Mouse (Mus musculus) hindbrain, embryonic 15.5 days (tissue): Measurements from ENCODE around the gene Ptpre. TPM values are rescaled to one million over a fixed set of nuclear protein-coding genes. Genes with fewer than 3 reads are reported as not detected.
A peak's percentile ranks its signal among the peaks of the same experiment; 100 is the strongest.

Experiments used
- ATAC-seq: fragments of 200-750 bp; cut with Nextera tagmentation; 2 replicates; pipeline ENCODE4 v1.8.0; 2017; ENCODE audit warnings: low read depth, moderate number of reproducible peaks, moderate TSS enrichment; ENCODE audit not compliant: low FRiP score
- H3K27ac ChIP-seq: fragments of 300-500 bp; sonication (generic); replicated peaks from 2 replicates; pipeline ENCODE4 v1.5.1; 2015; ENCODE audit warnings: mild to moderate bottlenecking, inconsistent platforms
- H3K27me3 ChIP-seq: fragments of 300-500 bp; sonication (generic); 2 replicates; pipeline ENCODE4 v1.6.1; 2015; ENCODE audit warnings: control low read depth, inconsistent platforms
- H3K36me3 ChIP-seq: fragments of 300-500 bp; sonication (generic); 2 replicates; pipeline ENCODE4 v1.6.1; 2015; ENCODE audit warnings: control low read depth, inconsistent platforms
- H3K4me1 ChIP-seq: fragments of 300-500 bp; sonication (generic); replicated peaks from 2 replicates; pipeline ENCODE4 v1.6.1; 2015; ENCODE audit warnings: control low read depth, inconsistent platforms
- H3K4me2 ChIP-seq: fragments of 300-500 bp; sonication (generic); 2 replicates; pipeline ENCODE4 v1.6.1; 2015; ENCODE audit warnings: moderate library complexity, mild to moderate bottlenecking, inconsistent platforms
- H3K4me3 ChIP-seq: fragments of 300-500 bp; sonication (generic); 2 replicates; pipeline ENCODE4 v1.5.1; 2015; ENCODE audit warnings: mild to moderate bottlenecking, inconsistent platforms
- H3K9ac ChIP-seq: fragments of 300-500 bp; sonication (generic); 2 replicates; pipeline ENCODE4 v1.6.1; 2015; ENCODE audit warnings: inconsistent platforms
- H3K9me3 ChIP-seq: fragments of 300-500 bp; sonication (generic); 2 replicates; pipeline ENCODE4 v1.6.1; 2016; ENCODE audit warnings: control low read depth, inconsistent platforms
- WGBS: fragments of 180-500 bp; shearing (Covaris S2); methylation state at CpG from one replicate; pipeline ENCODE4 v1.1.7; 2015; 5-methylcytosine and 5-hydroxymethylcytosine counted together
- polyA plus RNA-seq: library from polyadenylated mRNA; unstranded; fragments of >200 nt; fragmentation: Nextera tagmentation; extraction: Ambion mirVana; gene quantifications from 2 replicates; pipeline ENCODE4 v1.2.1, GENCODE M21; 2015

Gene Ptpre
- polyA plus RNA-seq, 1 experiment from 2014 or later, result 8.4 TPM

- H3K27me3 ChIP-seq, result peaks cover 5% of the 10 kb centered on the region; the same call in 1 of the 2 replicates
- H3K9me3 ChIP-seq, result no peaks in the 10 kb centered on the region
- H3K4me1 ChIP-seq, result peaks cover 12% of the 10 kb centered on the region
- peak overlapping the region; percentile 84 for H3K27ac ChIP-seq
- no peaks in the 10 kb centered on the region for H3K36me3 ChIP-seq
- H3K4me3 ChIP-seq, result peak overlapping the region; percentile 63
- peak overlapping the region; percentile 65 for H3K9ac ChIP-seq
- 1% methylated on average over 68 of the region's 71 CpGs for WGBS
- peak; percentile 65 for ATAC-seq
- H3K4me2 ChIP-seq, result peak overlapping the region; percentile 81
These were observed 864 bp downstream of the Ptpre start for GRCm38 (mm10) chr7:135537948-135538741.

GRCm38 (mm10) chr7:135539429-135539828 lies 2.1 kb downstream of the Ptpre start:
- H3K4me3 ChIP-seq, result peak overlapping the region; percentile 63; the same call in 1 of the 2 replicates
- no peaks in the 10 kb centered on the region for H3K36me3 ChIP-seq
- ATAC-seq, result no peak
- H3K9ac ChIP-seq, result no peak overlapping the region
- H3K27me3 ChIP-seq, result peaks cover 5% of the 10 kb centered on the region; the same call in 1 of the 2 replicates
- H3K4me2 ChIP-seq, result peak overlapping the region; percentile 81
- no peaks in the 10 kb centered on the region for H3K9me3 ChIP-seq
- peaks cover 13% of the 10 kb centered on the region for H3K4me1 ChIP-seq
- 86% methylated on average over 2 of the region's 2 CpGs for WGBS
- no peak overlapping the region for H3K27ac ChIP-seq

- no peak for ATAC-seq
- Histone ChIP-seq H3K4me3 (no peak overlapping the region), H3K4me2 (no peak overlapping the region), H3K36me3 (no peaks in the 10 kb centered on the region), H3K9ac (no peak overlapping the region), H3K27ac (no peak overlapping the region), H3K4me1 (peaks cover 13% of the 10 kb centered on the region), H3K27me3 (peaks cover 5% of the 10 kb centered on the region; the same call in 1 of the 2 replicates), H3K9me3 (no peaks in the 10 kb centered on the region)
- 72% methylated on average over 3 of the region's 3 CpGs for WGBS
These were observed 5.0 kb downstream of the Ptpre start for GRCm38 (mm10) chr7:135542235-135542634.

DNA sequence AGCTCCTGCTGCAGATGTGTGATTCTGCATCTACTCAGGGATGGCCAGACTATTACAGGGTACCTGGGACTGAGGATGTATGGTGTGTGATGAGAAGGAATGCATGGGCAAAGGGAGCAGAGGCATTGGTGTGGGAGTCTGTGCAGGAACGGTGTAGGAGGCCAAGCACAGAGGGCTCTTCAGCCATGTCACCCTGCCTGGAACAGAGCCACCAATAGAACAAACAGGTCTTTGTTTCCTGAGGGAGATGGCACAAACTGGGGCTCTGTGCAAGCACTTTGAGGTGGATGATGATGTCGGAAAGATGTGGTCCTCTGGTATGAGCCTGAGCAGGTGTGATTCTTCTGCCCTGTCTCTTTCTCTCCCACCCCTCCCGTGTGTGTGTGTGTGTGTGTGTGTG lies 5.8 kb downstream of the Ptpre start:
- no peak overlapping the region for H3K9ac ChIP-seq
- H3K4me1 ChIP-seq, result peaks cover 13% of the 10 kb centered on the region
- no peak overlapping the region for H3K27ac ChIP-seq
- no peaks in the 10 kb centered on the region for H3K36me3 ChIP-seq
- WGBS, result 69% methylated on average over 3 of the region's 3 CpGs
- no peak overlapping the region for H3K4me2 ChIP-seq
- ATAC-seq, result peak; percentile 37; the same call in 1 of the 2 replicates
- H3K9me3 ChIP-seq, result no peaks in the 10 kb centered on the region
- no peak overlapping the region for H3K4me3 ChIP-seq
- peaks cover 5% of the 10 kb centered on the region; the same call in 1 of the 2 replicates for H3K27me3 ChIP-seq

GRCm38 (mm10) chr7:135544321-135544720 lies 7.0 kb downstream of the Ptpre start:
- H3K36me3 ChIP-seq, result no peaks in the 10 kb centered on the region
- no peak overlapping the region for H3K27ac ChIP-seq
- peaks cover 5% of the 10 kb centered on the region; the same call in 1 of the 2 replicates for H3K27me3 ChIP-seq
- WGBS, result 92% methylated on average over 6 of the region's 6 CpGs
- no peak for ATAC-seq
- no peaks in the 10 kb centered on the region for H3K9me3 ChIP-seq
- H3K4me1 ChIP-seq, result peaks cover 13% of the 10 kb centered on the region
- no peak overlapping the region for H3K4me2 ChIP-seq
- H3K9ac ChIP-seq, result no peak overlapping the region
- H3K4me3 ChIP-seq, result no peak overlapping the region

DNA sequence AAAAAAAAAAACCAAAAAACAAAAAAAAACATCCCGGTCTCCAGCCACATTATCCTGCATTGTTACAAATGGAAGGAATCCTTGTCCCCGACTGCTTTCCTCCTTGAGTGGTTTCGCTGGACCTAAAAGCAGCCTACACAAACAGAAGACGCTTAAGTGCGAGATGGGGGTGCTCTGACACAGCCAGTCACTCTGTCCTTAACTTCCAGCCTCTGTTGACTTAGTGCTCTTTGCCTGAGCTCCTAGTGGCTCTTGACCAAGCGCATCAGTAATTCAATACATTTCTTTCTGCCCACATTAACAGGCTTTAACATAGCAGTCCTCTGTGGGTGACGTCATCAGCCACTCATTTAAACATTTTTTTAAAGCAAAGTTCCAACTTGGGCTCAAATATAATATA lies 8.7 kb downstream of the Ptpre start:
- 80% methylated on average over 7 of the region's 7 CpGs for WGBS
- H3K4me3 ChIP-seq, result no peak overlapping the region
- H3K9ac ChIP-seq, result no peak overlapping the region

GRCm38 (mm10) chr7:135546530-135546929 lies 9.2 kb downstream of the Ptpre start:
- Histone ChIP-seq H3K4me2 (no peak overlapping the region), H3K27me3 (no peaks in the 10 kb centered on the region), H3K36me3 (no peaks in the 10 kb centered on the region), H3K4me3 (no peak overlapping the region), H3K9ac (no peak overlapping the region), H3K4me1 (peaks cover 18% of the 10 kb centered on the region), H3K9me3 (no peaks in the 10 kb centered on the region), H3K27ac (no peak overlapping the region)
- 55% methylated on average over 5 of the region's 5 CpGs for WGBS
- ATAC-seq, result no peak

More for the DNA sequence above, 8.7 kb downstream of the Ptpre start:
- H3K4me2 ChIP-seq, result no peak overlapping the region
- no peaks in the 10 kb centered on the region for H3K27me3 ChIP-seq
- H3K9me3 ChIP-seq, result no peaks in the 10 kb centered on the region
- no peaks in the 10 kb centered on the region for H3K36me3 ChIP-seq
- H3K4me1 ChIP-seq, result peaks cover 18% of the 10 kb centered on the region
- H3K27ac ChIP-seq, result no peak overlapping the region
- ATAC-seq, result no peak

GRCm38 (mm10) chr7:135548434-135548833 lies 11.2 kb downstream of the Ptpre start:
- ATAC-seq, result no peak
- no peak overlapping the region for H3K4me2 ChIP-seq
- no peaks in the 10 kb centered on the region for H3K27me3 ChIP-seq
- no peaks in the 10 kb centered on the region for H3K9me3 ChIP-seq
- no peak overlapping the region for H3K4me3 ChIP-seq
- WGBS, result 32% methylated on average over 6 of the region's 6 CpGs
- no peak overlapping the region for H3K27ac ChIP-seq
- no peaks in the 10 kb centered on the region for H3K36me3 ChIP-seq
- H3K9ac ChIP-seq, result no peak overlapping the region
- H3K4me1 ChIP-seq, result peaks cover 14% of the 10 kb centered on the region

GRCm38 (mm10) chr7:135551547-135551946 lies 14.3 kb downstream of the Ptpre start:
- ATAC-seq, result no peak
- Histone ChIP-seq H3K4me3 (no peak overlapping the region), H3K27me3 (no peaks in the 10 kb centered on the region), H3K36me3 (no peaks in the 10 kb centered on the region), H3K9ac (no peak overlapping the region), H3K4me1 (peaks cover 14% of the 10 kb centered on the region), H3K27ac (no peak overlapping the region), H3K4me2 (no peak overlapping the region), H3K9me3 (no peaks in the 10 kb centered on the region)
- WGBS, result 71% methylated on average over 1 of the region's 1 CpGs

GRCm38 (mm10) chr7:135553550-135553949 lies 16.3 kb downstream of the Ptpre start:
- Histone ChIP-seq H3K27ac (no peak overlapping the region), H3K9me3 (no peaks in the 10 kb centered on the region), H3K4me3 (no peak overlapping the region), H3K4me1 (peaks cover 10% of the 10 kb centered on the region), H3K4me2 (no peak overlapping the region), H3K9ac (no peak overlapping the region), H3K27me3 (no peaks in the 10 kb centered on the region), H3K36me3 (no peaks in the 10 kb centered on the region)
- 91% methylated on average over 3 of the region's 3 CpGs for WGBS
- no peak for ATAC-seq

- Histone ChIP-seq H3K9ac (no peak overlapping the region), H3K4me1 (peaks cover 4% of the 10 kb centered on the region; the same call in 1 of the 2 replicates), H3K4me3 (no peak overlapping the region), H3K9me3 (no peaks in the 10 kb centered on the region), H3K27ac (no peak overlapping the region), H3K4me2 (no peak overlapping the region), H3K36me3 (no peaks in the 10 kb centered on the region), H3K27me3 (no peaks in the 10 kb centered on the region)
- 84% methylated on average over 3 of the region's 3 CpGs for WGBS
- no peak for ATAC-seq
These were observed 19.6 kb downstream of the Ptpre start for GRCm38 (mm10) chr7:135556663-135557402.

GRCm38 (mm10) chr7:135560280-135560679 lies 23.0 kb downstream of the Ptpre start:
- Histone ChIP-seq H3K9me3 (no peaks in the 10 kb centered on the region), H3K27ac (no peak overlapping the region), H3K36me3 (no peaks in the 10 kb centered on the region), H3K9ac (no peak overlapping the region), H3K4me1 (peaks cover 6% of the 10 kb centered on the region; the same call in 1 of the 2 replicates), H3K27me3 (no peaks in the 10 kb centered on the region), H3K4me2 (no peak overlapping the region), H3K4me3 (no peak overlapping the region)
- 80% methylated on average over 1 of the region's 1 CpGs for WGBS
- no peak for ATAC-seq
